Mouse (Mus musculus): ENCODE data around the gene Ces2h. TPM values are rescaled to one million over a fixed set of nuclear protein-coding genes. Genes with fewer than 3 reads are reported as not detected.

Gene Ces2h
- total RNA-seq (2014; rRNA removed) (not detected in 2 replicates), polyA plus RNA-seq (2015; fragmentation: Nextera tagmentation; extraction: Ambion mirVana) (not detected in 2 replicates)

GRCm38 (mm10) chr8:105000586-105000985, at the start of gene Ces2h:
TSS of gene Ces2h (plus strand) at chr8:105000853.
- no peak within 1 kb of the TSS for H3K4me3 ChIP-seq (ENCODE audit: low read length)
- no peak within 1 kb of the TSS for H3K4me2 ChIP-seq (ENCODE audit: low read depth, low read length)
- H3K9me3 ChIP-seq (ENCODE audit: low read length) = no peaks in the 10 kb centered on the region
- no peak for TF ChIP-seq CTCF (IDR thresholded peaks at IDR 0.05; ENCODE audit: low read depth)
- DNase-seq (ENCODE audit: low spot score) (no peak), ATAC-seq (no peak)
- no peak within 1 kb of the TSS for H3K9ac ChIP-seq (replicated peaks; ENCODE audit: low read length)
- no peaks in the 10 kb centered on the region for H3K4me1 ChIP-seq (ENCODE audit: insufficient read depth, low read length)
- H3K27me3 ChIP-seq (ENCODE audit: insufficient read depth, low read length) = no peaks in the 10 kb centered on the region
- H3K36me3 ChIP-seq (ENCODE audit: insufficient read depth, low read length) = no peaks in the 10 kb centered on the region
- no peak within 1 kb of the TSS for H3K27ac ChIP-seq
- 82% methylated on average over 7 of the region's 7 CpGs for WGBS

DNA sequence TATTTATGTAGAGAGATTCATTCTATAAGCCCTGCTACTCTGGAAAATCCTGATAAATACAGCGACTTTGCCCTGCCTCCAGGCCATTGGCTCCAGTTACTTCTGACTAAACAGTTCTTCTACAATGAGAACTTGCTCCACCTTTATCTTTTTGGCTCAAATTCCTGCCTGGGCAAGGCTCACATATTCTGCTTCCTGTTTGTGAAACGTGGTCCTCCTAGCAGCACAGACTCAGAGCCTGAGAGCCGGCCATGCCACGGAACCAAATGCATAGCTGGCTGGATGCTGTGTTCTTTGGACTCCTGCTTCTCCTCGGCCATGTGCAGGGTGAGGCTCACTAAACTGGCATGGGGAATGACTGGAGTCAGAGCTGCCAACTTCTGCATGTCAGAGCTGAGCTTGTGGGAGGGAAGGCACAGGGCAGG, 39.1 kb upstream of the Ces2h start, which contains the start of gene Ces2g:
Ces2g (plus strand) TSS at position 182 of the 425 bp plus-strand sequence.
- Histone ChIP-seq H3K4me2 (ENCODE audit: low read depth, low read length) (no peak within 1 kb of the TSS), H3K4me3 (ENCODE audit: low read length) (no peak within 1 kb of the TSS), H3K9me3 (ENCODE audit: low read length) (no peaks in the 10 kb centered on the region), H3K27ac (no peak within 1 kb of the TSS), H3K9ac (replicated peaks; ENCODE audit: low read length) (no peak within 1 kb of the TSS), H3K4me1 (ENCODE audit: insufficient read depth, low read length) (no peaks in the 10 kb centered on the region), H3K36me3 (ENCODE audit: insufficient read depth, low read length) (no peaks in the 10 kb centered on the region), H3K27me3 (ENCODE audit: insufficient read depth, low read length) (no peaks in the 10 kb centered on the region)
- ATAC-seq = no peak
- DNase-seq (ENCODE audit: low spot score) = peak; percentile 3
- WGBS = 72% methylated on average over 5 of the region's 5 CpGs
- TF ChIP-seq CTCF (IDR thresholded peaks at IDR 0.05; ENCODE audit: low read depth) = no peak

- Histone ChIP-seq H3K4me1 (ENCODE audit: insufficient read depth, low read length) (no peaks in the 10 kb centered on the region), H3K4me2 (ENCODE audit: low read depth, low read length) (no peak overlapping the region), H3K36me3 (ENCODE audit: insufficient read depth, low read length) (no peaks in the 10 kb centered on the region), H3K9me3 (ENCODE audit: low read length) (no peaks in the 10 kb centered on the region), H3K27ac (no peak overlapping the region), H3K9ac (replicated peaks; ENCODE audit: low read length) (no peak overlapping the region), H3K27me3 (ENCODE audit: insufficient read depth, low read length) (no peaks in the 10 kb centered on the region), H3K4me3 (ENCODE audit: low read length) (no peak overlapping the region)
- ATAC-seq (no peak), DNase-seq (ENCODE audit: low spot score) (no peak)
- WGBS = 73% methylated on average over 8 of the region's 8 CpGs
- TF ChIP-seq CTCF (IDR thresholded peaks at IDR 0.05; ENCODE audit: low read depth) = no peak
Observed at GRCm38 (mm10) chr8:104962229-104962901, 38.3 kb upstream of the Ces2h start.

GRCm38 (mm10) chr8:104963375-104963894, 37.2 kb upstream of the Ces2h start:
- no peaks in the 10 kb centered on the region for H3K9me3 ChIP-seq (ENCODE audit: low read length)
- H3K4me2 ChIP-seq (ENCODE audit: low read depth, low read length) = no peak overlapping the region
- no peak for TF ChIP-seq CTCF (IDR thresholded peaks at IDR 0.05; ENCODE audit: low read depth)
- no peaks in the 10 kb centered on the region for H3K27me3 ChIP-seq (ENCODE audit: insufficient read depth, low read length)
- no peak overlapping the region for H3K4me3 ChIP-seq (ENCODE audit: low read length)
- DNase-seq (ENCODE audit: low spot score) = no peak
- no peak overlapping the region for H3K27ac ChIP-seq
- H3K36me3 ChIP-seq (ENCODE audit: insufficient read depth, low read length) = no peaks in the 10 kb centered on the region
- WGBS = 89% methylated on average over 4 of the region's 4 CpGs
- no peak for ATAC-seq
- no peak overlapping the region for H3K9ac ChIP-seq (replicated peaks; ENCODE audit: low read length)
- H3K4me1 ChIP-seq (ENCODE audit: insufficient read depth, low read length) = no peaks in the 10 kb centered on the region

DNA sequence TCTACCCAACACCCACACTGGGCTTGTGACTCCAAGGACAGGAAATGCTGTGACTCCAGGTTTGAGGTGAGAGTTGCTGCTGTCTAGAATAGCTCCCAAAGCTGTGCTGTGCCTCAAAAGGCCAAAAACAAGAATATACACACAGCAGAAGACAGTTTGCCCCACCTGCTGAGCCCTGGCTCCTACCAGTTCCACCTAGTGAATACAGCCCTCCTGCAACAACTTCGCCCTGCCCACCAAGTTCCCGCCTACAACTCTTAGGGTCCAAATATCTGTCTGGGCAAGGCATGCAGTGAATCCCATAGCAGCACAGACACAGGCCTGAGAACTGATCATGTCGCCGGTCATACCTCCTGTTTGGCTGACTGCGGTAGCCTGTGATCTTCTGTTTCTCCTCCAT, 16.5 kb upstream of the Ces2h start:
- DNase-seq (ENCODE audit: low spot score) = no peak
- Histone ChIP-seq H3K9me3 (ENCODE audit: low read length) (peaks cover 4% of the 10 kb centered on the region; the same call in 1 of the 2 replicates), H3K4me3 (ENCODE audit: low read length) (no peak overlapping the region), H3K4me1 (ENCODE audit: insufficient read depth, low read length) (no peaks in the 10 kb centered on the region), H3K27me3 (ENCODE audit: insufficient read depth, low read length) (no peaks in the 10 kb centered on the region), H3K36me3 (ENCODE audit: insufficient read depth, low read length) (no peaks in the 10 kb centered on the region), H3K4me2 (ENCODE audit: low read depth, low read length) (no peak overlapping the region), H3K9ac (replicated peaks; ENCODE audit: low read length) (no peak overlapping the region), H3K27ac (no peak overlapping the region)
- WGBS = 93% methylated on average over 5 of the region's 5 CpGs
- no peak for ATAC-seq
- no peak for TF ChIP-seq CTCF (IDR thresholded peaks at IDR 0.05; ENCODE audit: low read depth)

GRCm38 (mm10) chr8:104984942-104985341, 15.7 kb upstream of the Ces2h start:
- no peak for TF ChIP-seq CTCF (IDR thresholded peaks at IDR 0.05; ENCODE audit: low read depth)
- H3K27ac ChIP-seq = no peak overlapping the region
- H3K9me3 ChIP-seq (ENCODE audit: low read length) = no peaks in the 10 kb centered on the region; the same call in 1 of the 2 replicates
- no peak overlapping the region for H3K9ac ChIP-seq (replicated peaks; ENCODE audit: low read length)
- 75% methylated on average over 2 of the region's 2 CpGs for WGBS
- no peak for DNase-seq (ENCODE audit: low spot score)
- ATAC-seq = no peak
- no peaks in the 10 kb centered on the region for H3K36me3 ChIP-seq (ENCODE audit: insufficient read depth, low read length)
- no peak overlapping the region for H3K4me3 ChIP-seq (ENCODE audit: low read length)
- no peak overlapping the region for H3K4me2 ChIP-seq (ENCODE audit: low read depth, low read length)
- no peaks in the 10 kb centered on the region for H3K4me1 ChIP-seq (ENCODE audit: insufficient read depth, low read length)
- H3K27me3 ChIP-seq (ENCODE audit: insufficient read depth, low read length) = no peaks in the 10 kb centered on the region

GRCm38 (mm10) chr8:104998191-104998590, 2.5 kb upstream of the Ces2h start:
- H3K4me1 ChIP-seq (ENCODE audit: insufficient read depth, low read length) = no peaks in the 10 kb centered on the region
- H3K9me3 ChIP-seq (ENCODE audit: low read length) = no peaks in the 10 kb centered on the region
- no peaks in the 10 kb centered on the region for H3K36me3 ChIP-seq (ENCODE audit: insufficient read depth, low read length)
- no peak overlapping the region for H3K4me3 ChIP-seq (ENCODE audit: low read length)
- DNase-seq (ENCODE audit: low spot score) (no peak), ATAC-seq (no peak)
- no peak overlapping the region for H3K4me2 ChIP-seq (ENCODE audit: low read depth, low read length)
- H3K27ac ChIP-seq = no peak overlapping the region
- no peaks in the 10 kb centered on the region for H3K27me3 ChIP-seq (ENCODE audit: insufficient read depth, low read length)
- H3K9ac ChIP-seq (replicated peaks; ENCODE audit: low read length) = no peak overlapping the region
- 85% methylated on average over 6 of the region's 6 CpGs for WGBS
- TF ChIP-seq CTCF (IDR thresholded peaks at IDR 0.05; ENCODE audit: low read depth) = no peak
